Mouse (Mus musculus) MEL (cell line): ENCODE measurements around the gene Pigl.

Experiments
- MAFK ChIP-seq: IDR thresholded peaks from 2 replicates; pipeline ENCODE4 v1.6.1; 2011; ENCODE audit warnings: low read depth, mild to moderate bottlenecking, low read length, improper control_type of control experiment, borderline replicate concordance
- RCOR1 ChIP-seq: IDR thresholded peaks from 2 replicates; pipeline ENCODE4 v1.6.1; 2012; ENCODE audit warnings: low read depth, mild to moderate bottlenecking, inconsistent platforms, low read length, improper control_type of control experiment
- TCF12 ChIP-seq: IDR thresholded peaks from 2 replicates; pipeline ENCODE4 v1.6.1; 2014; ENCODE audit warnings: low read depth, mild to moderate bottlenecking, inconsistent platforms, low read length, improper control_type of control experiment, moderate library complexity
- ZNF384 ChIP-seq: IDR thresholded peaks from 2 replicates; pipeline ENCODE4 v1.6.1; 2012; ENCODE audit warnings: low read depth, mild to moderate bottlenecking, inconsistent platforms, low read length, improper control_type of control experiment

DNA sequence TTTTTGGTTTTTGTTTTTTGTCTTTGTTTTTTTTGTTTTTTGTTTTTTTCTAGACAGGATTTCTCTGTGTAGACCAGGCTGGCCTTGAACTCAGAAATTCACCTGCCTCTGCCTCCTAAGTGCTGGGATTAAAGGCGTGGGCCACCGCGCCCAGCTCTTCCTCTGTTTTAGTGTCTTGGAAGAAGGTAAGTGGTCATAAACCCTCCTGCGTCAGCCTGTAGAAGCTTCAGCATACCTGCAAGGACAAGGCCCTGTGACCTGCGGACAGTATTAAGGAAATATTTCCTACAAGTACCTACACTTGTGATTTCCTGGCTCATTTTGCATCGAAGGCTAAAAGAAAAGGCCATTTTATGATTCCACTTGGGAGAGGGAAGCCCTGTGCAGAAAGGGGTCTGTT lies 35.4 kb downstream of the Pigl start:
- TF ChIP-seq TCF12 (no peak), MAFK (no peak), RCOR1 (no peak), ZNF384 (no peak)
